Mouse (Mus musculus) liver, adult 2 months (tissue): ENCODE measurements around the gene Hist1h1t.

ENCODE experiments used
- CTCF ChIP-seq: fragments of 200-500 bp; IDR thresholded peaks from 2 replicates; pipeline ENCODE4 v1.5.1; 2011; ENCODE audit warnings: low read depth, low read length, control low read depth
- POLR2A ChIP-seq: fragments of 200-500 bp; IDR thresholded peaks from 2 replicates; pipeline ENCODE4 v1.6.1; 2011; ENCODE audit warnings: low read length, control low read depth; ENCODE audit not compliant: insufficient read depth; ENCODE audit errors: extremely low read depth

GRCm38 (mm10) chr13:23685966-23686365 lies 9.6 kb upstream of the Hist1h1t start:
- TF ChIP-seq CTCF (no peak), POLR2A (no peak)
